Mouse (Mus musculus) ES-E14 (cell line): ENCODE data around the gene Tmem214.

ENCODE experiments used
- CHD2 ChIP-seq: IDR thresholded peaks from 2 replicates; pipeline ENCODE4 v1.6.1; 2014; ENCODE audit warnings: mild to moderate bottlenecking, low read depth, low read length, inconsistent platforms
- HCFC1 ChIP-seq: IDR thresholded peaks from 2 replicates; pipeline ENCODE4 v1.6.1; 2012; ENCODE audit warnings: low read length, inconsistent platforms, borderline replicate concordance; ENCODE audit not compliant: insufficient read depth
- ZC3H11A ChIP-seq: IDR thresholded peaks from 2 replicates; pipeline ENCODE4 v1.6.1; 2012; ENCODE audit warnings: low read depth, mild to moderate bottlenecking, inconsistent platforms, low read length, borderline replicate concordance

DNA sequence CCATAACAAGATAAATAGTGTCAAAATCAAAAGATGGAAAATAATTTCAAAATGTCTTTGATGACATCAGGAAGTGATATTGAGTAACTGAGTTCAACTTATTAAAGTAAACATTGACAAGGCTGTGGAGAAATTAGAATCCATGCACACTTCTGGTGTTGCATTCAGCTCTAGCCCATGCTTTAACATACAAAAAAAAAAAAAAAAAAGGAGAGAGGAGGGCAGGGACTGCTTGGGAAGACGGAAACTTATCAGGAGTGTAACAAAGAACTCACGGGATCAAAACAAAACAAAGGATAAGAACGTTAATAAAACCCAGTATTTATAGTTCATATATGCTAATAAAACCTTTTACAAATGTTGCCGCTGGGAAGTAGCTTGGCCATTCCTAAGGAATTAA, 18.4 kb downstream of the Tmem214 start:
- TF ChIP-seq HCFC1: no peak
- no peak for TF ChIP-seq CHD2
- TF ChIP-seq ZC3H11A: no peak
